Mouse (Mus musculus) brain, embryonic 14.5 days (tissue): Measurements from ENCODE around the gene Usp54. TPM values are rescaled to one million over a fixed set of nuclear protein-coding genes. Genes with fewer than 3 reads are reported as not detected.
A peak's percentile ranks its signal among the peaks of the same experiment; 100 is the strongest.

ENCODE experiments used
- DNase-seq: peaks from one replicate; pipeline ENCODE4 v3.0.0-alpha.2; 2011; ENCODE audit warnings: low read depth
- CTCF ChIP-seq: fragments of 200-500 bp; IDR thresholded peaks from 2 replicates; pipeline ENCODE4 v1.5.1; 2012; ENCODE audit warnings: inconsistent platforms, mild to moderate bottlenecking, moderate library complexity, borderline replicate concordance; ENCODE audit not compliant: insufficient read depth, insufficient read length; ENCODE audit errors: extremely low read depth
- POLR2A ChIP-seq: fragments of 200-500 bp; IDR thresholded peaks from 2 replicates; pipeline ENCODE4 v1.6.1; 2012; ENCODE audit warnings: mild to moderate bottlenecking, inconsistent platforms, borderline replicate concordance; ENCODE audit not compliant: poor library complexity, insufficient read depth, insufficient read length, severe bottlenecking; ENCODE audit errors: extremely low read depth
- polyA plus RNA-seq: library from polyadenylated mRNA; depleted of rRNA; stranded (reverse); fragments of >200 nt; gene quantifications from 2 replicates; pipeline ENCODE4 v1.2.3, GENCODE M21; 2012; rRNA removed

Usp54 gene
- polyA plus RNA-seq: 25.1 and 30.3 TPM in 2 replicates

DNA sequence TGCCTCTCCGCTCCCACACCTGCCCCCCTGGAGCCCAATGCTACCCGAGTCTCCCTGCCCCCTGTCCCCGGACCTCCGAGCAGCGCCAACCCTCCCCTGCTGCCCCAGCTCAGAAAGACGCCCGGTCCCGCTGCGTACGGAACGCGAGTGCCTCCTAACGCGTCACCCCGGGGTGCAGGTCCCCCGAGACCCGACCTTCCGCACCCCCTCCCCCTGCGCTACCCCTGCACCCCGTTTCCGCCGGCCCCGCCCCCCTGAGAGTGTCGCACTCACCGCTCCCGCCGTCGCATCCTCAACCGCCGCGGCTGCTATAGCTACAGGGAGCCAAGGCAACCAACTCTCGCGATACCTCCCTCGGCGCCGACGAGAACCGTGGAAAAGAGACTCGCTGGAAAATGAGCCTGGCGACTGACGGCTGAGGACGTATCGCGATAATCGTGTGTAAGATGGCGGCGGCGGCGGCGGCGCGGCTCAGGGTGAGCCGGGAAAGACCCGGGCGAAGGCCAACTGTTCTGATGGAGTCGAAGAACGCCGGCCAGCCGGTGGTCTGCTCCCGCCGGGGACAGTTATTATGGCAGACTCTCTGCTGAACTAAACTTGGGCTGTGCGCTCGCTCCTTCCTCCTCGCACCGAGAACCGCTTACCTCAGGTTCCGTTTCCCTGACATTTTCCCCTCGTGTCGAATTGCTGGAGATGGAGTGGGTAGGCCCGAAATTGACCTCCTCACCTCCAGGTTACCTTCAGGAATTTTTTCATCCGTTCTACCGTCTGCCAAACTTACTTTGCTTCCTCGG is at the start of gene Usp54:
Gene Usp54, minus strand, starts transcription at position 420 of the 794 bp plus-strand sequence.
- DNase-seq: peak; percentile 99
- TF ChIP-seq POLR2A (peak; percentile 52; the same call in 1 of the 2 replicates), CTCF (no peak)

DNA sequence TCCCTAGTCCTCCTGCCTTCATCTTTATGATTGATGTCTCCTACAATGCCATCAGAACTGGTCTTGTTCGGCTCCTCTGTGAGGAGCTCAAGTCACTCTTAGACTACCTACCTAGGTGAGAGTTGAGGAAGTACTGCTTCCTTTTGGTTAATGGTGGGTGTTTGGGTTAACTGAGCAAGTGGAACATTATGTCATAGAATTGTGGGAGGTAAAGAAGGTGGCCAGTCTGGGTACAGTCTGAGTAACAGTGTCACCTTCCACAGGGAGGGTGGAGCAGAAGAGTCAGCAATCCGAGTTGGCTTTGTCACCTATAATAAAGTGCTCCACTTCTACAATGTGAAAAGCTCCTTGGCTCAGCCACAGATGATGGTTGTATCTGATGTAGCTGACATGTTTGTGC is 48.1 kb upstream of the Usp54 start:
- TF ChIP-seq POLR2A: no peak
- no peak for TF ChIP-seq CTCF
- no peak for DNase-seq

DNA sequence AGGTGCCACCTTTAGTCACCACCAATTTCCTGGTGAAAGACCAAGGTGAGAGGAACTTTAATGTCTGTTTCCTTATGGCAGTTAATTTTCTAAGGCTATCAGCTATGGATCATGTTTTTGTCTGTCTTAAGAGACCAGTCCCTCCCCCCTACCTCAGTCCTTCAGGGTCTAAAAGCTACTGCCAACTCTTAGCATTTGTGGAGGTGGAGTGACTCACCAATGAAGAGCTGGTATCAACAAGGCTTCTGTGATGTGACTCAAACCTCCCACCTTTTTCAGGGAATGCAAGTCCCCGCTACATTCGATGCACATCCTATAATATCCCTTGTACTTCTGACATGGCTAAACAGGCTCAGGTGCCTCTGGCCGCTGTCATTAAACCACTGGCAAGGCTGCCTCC is 45.7 kb upstream of the Usp54 start:
- no peak for TF ChIP-seq POLR2A
- no peak for TF ChIP-seq CTCF
- DNase-seq: no peak

DNA sequence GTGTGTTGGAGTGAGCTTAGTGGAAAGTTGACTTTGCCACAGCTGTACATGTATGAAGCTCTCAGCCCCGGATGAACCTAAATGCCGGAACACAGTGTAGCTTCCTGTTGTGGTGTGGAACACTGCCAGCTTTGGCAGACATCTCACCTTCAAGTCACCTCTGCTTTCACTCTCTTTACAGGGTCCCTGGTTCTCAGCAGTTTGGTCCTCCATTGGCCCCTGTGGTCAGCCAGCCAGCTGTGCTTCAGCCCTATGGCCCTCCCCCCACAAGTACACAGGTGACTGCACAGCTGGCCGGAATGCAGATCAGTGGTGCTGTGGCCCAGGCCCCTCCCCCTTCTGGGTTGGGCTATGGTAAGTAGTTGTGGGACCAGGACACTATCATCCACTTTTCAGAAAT is 41.6 kb upstream of the Usp54 start:
- no peak for DNase-seq
- no peak for TF ChIP-seq POLR2A
- no peak for TF ChIP-seq CTCF

DNA sequence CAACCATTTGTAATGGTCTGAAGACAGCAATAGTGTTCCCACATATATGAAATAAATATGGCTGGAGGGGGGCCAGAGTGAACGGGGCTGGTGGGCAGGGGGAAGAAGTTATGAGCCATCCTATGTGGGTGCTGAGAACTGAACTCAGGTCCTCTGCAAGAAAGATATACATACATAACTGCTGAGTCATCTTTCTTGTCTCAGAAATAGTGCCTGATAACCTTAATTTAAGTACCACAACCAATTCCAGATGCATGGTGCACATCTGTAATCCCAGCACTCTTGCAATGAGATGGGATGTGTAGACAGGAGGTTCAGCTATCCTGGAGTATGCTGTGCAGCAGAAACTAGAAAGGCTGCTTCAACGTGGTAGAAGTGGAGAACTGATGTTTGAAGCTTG is 40.9 kb upstream of the Usp54 start:
- TF ChIP-seq POLR2A (no peak), CTCF (no peak)
- no peak for DNase-seq

DNA sequence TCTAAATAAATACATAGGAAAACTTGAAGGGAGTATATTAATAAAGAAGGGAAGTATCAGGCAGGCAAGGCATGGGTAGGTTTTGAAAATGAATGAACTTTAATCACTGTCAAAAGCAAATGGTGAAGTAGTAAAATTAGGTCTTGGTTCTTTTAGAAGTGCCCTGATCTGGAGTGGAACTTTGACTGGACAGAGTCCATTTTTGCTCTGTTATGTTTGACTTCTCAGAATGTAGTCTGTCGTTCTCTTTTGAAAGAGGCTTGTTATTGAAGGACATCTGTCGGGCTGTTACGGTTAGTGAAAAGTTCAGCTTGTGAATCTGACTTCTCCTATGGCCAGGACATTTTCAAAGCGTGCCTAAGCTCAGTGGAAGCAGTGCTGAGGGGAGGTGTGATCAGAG is 37.0 kb upstream of the Usp54 start:
- TF ChIP-seq POLR2A (no peak), CTCF (no peak)
- DNase-seq: no peak

DNA sequence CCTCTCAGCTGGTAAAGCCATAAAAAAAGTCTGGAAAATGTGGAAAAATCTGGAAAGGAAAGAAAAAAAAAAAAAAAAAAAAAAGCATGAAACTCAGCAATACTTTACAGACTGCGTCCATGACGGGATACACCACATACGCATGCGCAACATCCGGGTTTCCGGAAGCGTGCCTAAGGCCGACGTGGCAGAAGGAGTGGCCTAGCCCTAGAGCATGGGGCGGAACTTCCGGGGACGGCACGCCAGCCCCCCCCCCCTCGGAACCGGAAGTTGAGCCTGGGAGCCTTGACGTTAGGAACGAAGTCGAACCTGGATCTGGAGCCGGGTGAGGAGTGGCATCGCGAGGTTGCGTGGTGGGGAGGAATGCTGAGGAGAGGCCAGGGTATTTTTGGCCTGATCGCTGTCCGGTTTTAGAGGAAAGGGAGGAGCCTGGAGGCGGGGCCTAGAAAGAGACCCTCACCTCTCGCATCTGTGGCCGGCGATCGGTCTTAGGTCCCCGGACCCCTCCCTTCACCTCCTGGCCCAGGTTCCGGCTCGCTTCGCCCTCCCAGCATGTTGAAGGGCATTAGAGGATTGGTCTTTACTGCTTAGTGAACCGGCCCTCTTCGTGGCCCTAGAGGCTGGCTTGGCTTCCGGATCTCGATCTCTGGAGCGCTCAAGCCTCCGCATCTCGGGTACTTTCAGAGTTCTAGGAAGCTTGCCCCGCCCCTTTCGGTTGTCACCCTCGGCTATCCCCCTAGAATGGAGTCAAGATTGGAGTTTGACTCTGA is 33.4 kb upstream of the Usp54 start, which contains the start of gene Sec24c:
Gene Sec24c, plus strand, starts transcription at position 245 of the 770 bp plus-strand sequence.
- DNase-seq: peak; percentile 99

DNA sequence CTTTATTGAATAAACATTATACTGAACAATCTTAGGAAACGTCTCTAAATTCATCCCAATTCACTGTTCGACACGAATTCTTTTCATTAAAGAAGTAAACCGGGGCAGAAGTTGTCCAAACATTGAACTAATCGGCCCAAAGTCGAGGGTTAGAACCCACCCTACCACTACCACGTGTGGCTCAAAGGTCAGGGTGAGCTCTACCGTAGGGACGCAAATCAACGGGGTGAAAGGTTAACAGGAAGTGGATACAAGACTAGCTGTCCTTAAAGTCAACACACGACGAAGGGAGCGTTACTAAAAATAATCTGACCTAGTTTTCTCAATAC is 32.8 kb upstream of the Usp54 start:
- TF ChIP-seq POLR2A: no peak
- TF ChIP-seq CTCF: no peak
- no peak for DNase-seq

More for the DNA sequence above, 33.4 kb upstream of the Usp54 start, which contains the start of gene Sec24c:
- TF ChIP-seq POLR2A: peak; percentile 23; the same call in 1 of the 2 replicates
- no peak for TF ChIP-seq CTCF

DNA sequence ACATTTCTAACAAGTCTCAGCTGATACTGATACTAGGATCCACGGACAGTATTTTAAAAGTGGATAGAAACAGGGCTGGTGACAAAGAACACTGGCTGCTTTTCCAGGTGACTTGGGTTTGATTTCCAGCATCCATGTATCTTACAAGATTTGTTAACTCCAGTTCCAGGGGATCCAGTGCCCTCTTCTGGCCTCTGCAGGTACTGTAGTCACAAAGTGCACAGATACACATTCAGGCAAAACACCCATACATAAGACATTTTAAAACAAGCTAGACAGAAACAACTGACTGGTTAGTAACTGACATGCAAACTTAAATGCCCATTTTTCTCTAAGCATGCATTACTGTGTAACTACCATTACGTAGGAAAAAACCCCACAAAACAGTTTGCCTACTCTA is 32.1 kb upstream of the Usp54 start:
- TF ChIP-seq POLR2A (no peak), CTCF (peak; percentile 32; the same call in 1 of the 2 replicates)
- peak; percentile 32 for DNase-seq

DNA sequence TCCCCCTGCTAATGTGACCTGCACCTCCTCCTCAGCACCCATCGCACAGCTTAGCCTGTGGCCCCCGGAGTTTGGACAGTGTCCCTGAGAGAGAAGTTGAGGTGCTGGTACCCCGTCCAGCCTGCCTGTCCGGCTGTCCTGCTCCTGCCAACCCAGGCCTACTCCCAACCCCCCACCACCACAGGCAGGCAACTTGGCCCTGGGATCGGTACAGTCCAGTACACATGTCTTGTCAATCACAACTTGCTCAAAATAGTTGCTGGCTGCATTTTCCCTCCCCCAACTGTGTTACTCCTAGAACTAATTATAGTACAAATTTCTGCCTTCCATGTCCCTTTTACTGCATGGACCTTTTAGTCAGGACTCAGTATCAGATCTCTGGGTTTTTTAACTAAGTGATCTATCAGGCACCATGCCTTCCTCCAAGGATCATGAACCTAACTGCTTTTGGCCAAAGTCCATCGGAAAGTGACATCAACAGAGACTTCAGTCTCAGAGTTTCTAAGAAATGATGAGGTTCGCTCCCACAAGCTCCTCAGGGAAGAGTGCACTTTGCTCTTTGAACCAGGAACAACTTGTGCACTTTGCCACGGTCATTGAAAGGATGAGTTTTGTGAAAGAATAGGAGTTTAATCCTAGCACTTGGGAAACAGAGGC is 27.4 kb upstream of the Usp54 start, which contains the start of gene Synpo2l:
Gene Synpo2l, minus strand, starts transcription at position 201 of the 657 bp plus-strand sequence.
- no peak for DNase-seq
- TF ChIP-seq POLR2A (no peak), CTCF (no peak)

DNA sequence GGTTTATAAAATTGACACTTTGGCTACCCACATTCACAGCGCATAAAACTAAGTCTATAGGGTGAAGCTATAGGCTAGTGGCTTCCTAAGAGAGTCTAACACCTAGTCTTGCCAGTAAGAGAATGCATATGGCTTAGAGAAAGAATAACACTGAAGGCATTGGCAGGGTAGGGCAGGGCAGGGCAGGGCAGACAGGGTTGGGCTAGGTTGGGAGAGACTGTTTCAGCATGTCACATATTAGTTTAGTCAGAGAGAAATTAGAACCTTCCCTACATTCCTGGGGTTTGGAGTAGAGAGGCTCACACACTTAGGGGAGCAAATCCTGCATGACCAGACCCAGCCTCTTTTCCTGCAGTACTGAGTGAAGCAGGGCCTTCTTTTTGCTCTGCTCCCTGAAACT is 26.6 kb upstream of the Usp54 start:
- no peak for DNase-seq
- TF ChIP-seq CTCF (no peak), POLR2A (no peak)

DNA sequence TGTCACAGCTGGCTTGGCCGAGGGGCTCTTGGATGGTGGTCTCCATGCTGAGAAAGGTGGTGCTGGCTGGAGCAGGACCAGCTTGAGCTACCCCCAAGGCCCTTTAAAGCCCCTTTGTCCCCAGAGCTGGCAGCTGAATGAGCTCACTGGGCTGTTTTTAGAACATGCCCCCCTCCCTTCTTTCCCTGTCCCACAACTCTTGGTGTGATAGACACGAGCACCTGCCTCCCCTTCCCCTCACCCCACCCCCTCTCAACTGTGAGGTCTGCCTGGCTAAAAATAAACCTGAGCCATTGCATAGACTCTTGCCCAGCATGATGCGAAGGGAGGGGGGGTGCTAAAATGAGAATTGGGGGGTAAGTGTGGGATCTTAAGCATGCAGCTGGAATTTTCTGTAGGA is 23.6 kb upstream of the Usp54 start:
- TF ChIP-seq CTCF (no peak), POLR2A (no peak)
- DNase-seq: peak; percentile 45

DNA sequence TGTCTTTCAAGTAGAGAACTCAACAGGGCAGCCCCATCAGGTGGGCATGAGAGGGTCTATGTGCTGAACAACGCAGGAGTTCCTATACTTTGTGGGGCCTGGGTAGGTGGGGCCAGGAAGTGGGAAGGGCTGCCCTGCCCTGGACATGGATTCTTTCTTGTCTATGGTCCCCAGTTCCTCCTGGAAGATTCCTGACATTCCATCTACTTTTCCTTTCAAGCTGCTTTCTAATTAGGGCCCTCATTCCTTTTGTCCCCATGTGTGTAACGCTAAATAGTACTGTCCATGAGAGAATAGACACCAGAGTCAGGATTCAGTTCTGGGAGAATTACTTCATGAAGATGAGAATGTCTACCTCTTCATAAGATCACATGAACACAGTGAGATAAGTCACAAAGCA is 22.7 kb upstream of the Usp54 start:
- TF ChIP-seq POLR2A: no peak
- no peak for TF ChIP-seq CTCF
- no peak for DNase-seq
